Mouse (Mus musculus) kidney, adult 2 months (tissue): ENCODE data around the gene Fez1. TPM values are rescaled to one million over a fixed set of nuclear protein-coding genes. Genes with fewer than 3 reads are reported as not detected.
A peak's percentile ranks its signal among the peaks of the same experiment; 100 is the strongest.

Experiments
- DNase-seq: peaks from one replicate; pipeline ENCODE4 v3.0.0; 2021
- H3K27ac ChIP-seq: fragments of 200-500 bp; 2 replicates; pipeline ENCODE4 v1.5.1; 2012; ENCODE audit warnings: low read depth, low read length, control low read depth, inconsistent platforms; ENCODE audit not compliant: insufficient read depth
- H3K27me3 ChIP-seq: fragments of 200-500 bp; replicated peaks from 2 replicates; pipeline ENCODE4 v1.6.1; 2012; ENCODE audit warnings: mild to moderate bottlenecking, moderate library complexity, low read length, inconsistent platforms; ENCODE audit not compliant: control insufficient read depth, insufficient read depth
- H3K36me3 ChIP-seq: fragments of 200-500 bp; 2 replicates; pipeline ENCODE4 v1.6.1; 2012; ENCODE audit warnings: mild to moderate bottlenecking, moderate library complexity, low read length, inconsistent platforms; ENCODE audit not compliant: control insufficient read depth, insufficient read depth
- H3K4me1 ChIP-seq: fragments of 200-500 bp; 2 replicates; pipeline ENCODE4 v1.6.1; 2011; ENCODE audit warnings: low read length; ENCODE audit not compliant: control insufficient read depth, insufficient read depth
- H3K4me3 ChIP-seq: fragments of 200-500 bp; 2 replicates; pipeline ENCODE4 v1.5.1; 2011; ENCODE audit warnings: mild to moderate bottlenecking, low read depth, low read length, control low read depth; ENCODE audit not compliant: insufficient read depth
- CTCF ChIP-seq: fragments of 200-500 bp; conservative IDR thresholded peaks from 2 replicates; pipeline ENCODE4 v1.5.1; 2011; ENCODE audit warnings: low read depth, mild to moderate bottlenecking, control low read depth, low read length, moderate library complexity, mixed read lengths; ENCODE audit not compliant: insufficient read depth, insufficient read length
- POLR2A ChIP-seq: fragments of 200-500 bp; IDR thresholded peaks from one replicate; pipeline ENCODE4 v1.6.1; 2011; ENCODE audit warnings: low read depth, low read length, control low read depth
- WGBS: fragments of 180-500 bp; shearing (Covaris S2); methylation state at CpG from one replicate; pipeline ENCODE4 v1.1.7; 2018; 5-methylcytosine and 5-hydroxymethylcytosine counted together
- polyA plus RNA-seq: library from polyadenylated mRNA; depleted of rRNA; stranded (reverse); fragments of >200 nt; gene quantifications from 2 replicates; pipeline ENCODE4 v1.2.3, GENCODE M21; 2012; rRNA removed

The Fez1 gene
- polyA plus RNA-seq: 0.33 and 0.60 TPM in 2 replicates

GRCm38 (mm10) chr9:36821644-36822000 is at the start of gene Fez1:
Gene Fez1 (plus strand): TSS chr9:36821864.
- H3K4me1 ChIP-seq: no peaks in the 10 kb centered on the region
- no peak within 1 kb of the TSS for H3K27ac ChIP-seq
- no peaks in the 10 kb centered on the region for H3K27me3 ChIP-seq
- WGBS: 6% methylated on average over 8 of the region's 8 CpGs
- no peak for DNase-seq
- H3K4me3 ChIP-seq: no peak within 1 kb of the TSS
- no peaks in the 10 kb centered on the region for H3K36me3 ChIP-seq
- TF ChIP-seq POLR2A: no peak
- no peak for TF ChIP-seq CTCF

GRCm38 (mm10) chr9:36783921-36784320 is 37.7 kb upstream of the Fez1 start:
- no peaks in the 10 kb centered on the region for H3K27me3 ChIP-seq
- DNase-seq: no peak
- no peak overlapping the region for H3K27ac ChIP-seq
- WGBS: 74% methylated on average over 2 of the region's 2 CpGs
- peaks cover 15% of the 10 kb centered on the region for H3K36me3 ChIP-seq
- H3K4me1 ChIP-seq: no peaks in the 10 kb centered on the region
- H3K4me3 ChIP-seq: no peak overlapping the region
- TF ChIP-seq POLR2A (no peak), CTCF (no peak)

DNA sequence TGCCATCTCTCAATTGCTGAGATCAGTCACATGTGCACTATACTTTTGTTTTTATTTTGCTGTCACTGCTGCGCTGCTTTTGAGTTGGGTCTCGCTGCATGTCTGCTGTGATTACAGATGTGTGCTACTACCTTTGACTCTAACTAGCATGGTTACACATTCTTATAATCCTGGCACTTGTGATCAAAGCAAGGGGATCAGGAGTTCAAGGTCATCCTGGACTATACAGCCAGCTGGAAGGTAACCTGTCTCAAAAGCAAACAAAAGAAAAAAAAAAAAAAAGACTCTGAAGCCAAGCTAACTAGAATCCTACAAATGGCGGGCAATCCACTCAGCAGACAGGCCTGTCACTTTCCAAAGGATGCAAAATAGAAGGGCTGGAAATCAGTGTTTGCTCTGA is 29.5 kb upstream of the Fez1 start:
- DNase-seq: no peak
- TF ChIP-seq POLR2A: no peak
- no peak for TF ChIP-seq CTCF
- H3K4me1 ChIP-seq: peaks cover 7% of the 10 kb centered on the region
- no peak overlapping the region for H3K4me3 ChIP-seq
- H3K27me3 ChIP-seq: no peaks in the 10 kb centered on the region
- 86% methylated on average over 3 of the region's 3 CpGs for WGBS
- H3K36me3 ChIP-seq: peaks cover 12% of the 10 kb centered on the region
- H3K27ac ChIP-seq: no peak overlapping the region

DNA sequence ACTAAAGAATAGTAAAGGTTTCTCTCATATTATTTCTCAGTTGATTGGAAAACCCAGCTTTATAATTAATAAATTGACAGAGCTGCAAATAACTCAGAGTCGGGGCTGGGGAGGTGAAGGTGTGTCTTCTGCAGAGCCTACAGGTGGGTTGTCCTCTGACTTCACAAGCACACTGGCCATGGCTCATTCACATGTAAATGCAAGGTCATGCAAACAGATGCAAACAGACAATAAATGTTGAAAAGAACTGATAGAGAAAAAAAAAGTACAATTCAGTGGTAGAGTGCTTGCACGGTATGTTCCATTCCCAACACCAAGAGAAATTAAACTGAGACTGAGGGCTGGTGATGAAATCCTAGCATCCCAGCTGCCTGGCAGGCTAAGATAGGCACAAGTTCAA is 27.2 kb upstream of the Fez1 start:
- TF ChIP-seq CTCF (no peak), POLR2A (no peak)
- WGBS: 63% methylated on average over 2 of the region's 2 CpGs
- no peak for DNase-seq

DNA sequence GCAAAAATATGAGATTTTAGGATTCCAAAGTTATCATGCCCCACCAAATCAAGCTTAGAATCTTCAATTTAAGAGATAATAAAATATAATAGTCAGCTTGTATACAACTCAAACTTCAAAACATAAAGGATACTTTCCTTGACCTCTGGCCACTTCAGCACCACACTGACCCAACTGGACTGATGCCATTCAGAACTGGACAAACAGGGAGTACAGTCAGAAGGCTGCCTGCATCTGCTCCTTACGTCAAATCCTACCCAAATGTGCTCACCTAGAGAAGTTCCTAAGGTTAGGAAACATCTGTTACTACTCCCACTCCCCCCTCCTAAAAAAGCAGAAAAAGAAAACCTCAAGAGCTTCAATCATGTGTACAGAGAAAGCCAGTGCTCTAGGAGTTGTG is 26.1 kb upstream of the Fez1 start:
- 46% methylated on average over 1 of the region's 1 CpGs for WGBS
- H3K27ac ChIP-seq: no peak overlapping the region
- H3K27me3 ChIP-seq: no peaks in the 10 kb centered on the region
- peak; percentile 17 for DNase-seq
- H3K4me1 ChIP-seq: peaks cover 10% of the 10 kb centered on the region
- no peak overlapping the region for H3K4me3 ChIP-seq
- TF ChIP-seq CTCF: no peak
- TF ChIP-seq POLR2A: no peak
- peaks cover 7% of the 10 kb centered on the region for H3K36me3 ChIP-seq

More for the DNA sequence above, 27.2 kb upstream of the Fez1 start:
- Histone ChIP-seq H3K4me3 (no peak overlapping the region), H3K27me3 (no peaks in the 10 kb centered on the region), H3K27ac (no peak overlapping the region), H3K36me3 (peaks cover 11% of the 10 kb centered on the region), H3K4me1 (peaks cover 10% of the 10 kb centered on the region)

GRCm38 (mm10) chr9:36796224-36796623 is 25.4 kb upstream of the Fez1 start:
- TF ChIP-seq POLR2A (no peak), CTCF (no peak)
- H3K27me3 ChIP-seq: no peaks in the 10 kb centered on the region
- peaks cover 1% of the 10 kb centered on the region for H3K36me3 ChIP-seq
- H3K4me3 ChIP-seq: peak overlapping the region; percentile 96
- 0 out of 2 replicates have a peak overlapping the region, but pooled peaks have one; percentile 46 for H3K27ac ChIP-seq
- DNase-seq: no peak
- WGBS: 10% methylated on average over 5 of the region's 5 CpGs
- H3K4me1 ChIP-seq: peaks cover 10% of the 10 kb centered on the region

- no peaks in the 10 kb centered on the region; the same call in 1 of the 2 replicates for H3K36me3 ChIP-seq
- peak within 1 kb of the TSS; percentile 46 for H3K27ac ChIP-seq
- peak; percentile 97 for DNase-seq
- H3K4me1 ChIP-seq: peaks cover 10% of the 10 kb centered on the region
- no peaks in the 10 kb centered on the region for H3K27me3 ChIP-seq
- H3K4me3 ChIP-seq: peak within 1 kb of the TSS; percentile 96
- peak; percentile 46 for TF ChIP-seq POLR2A
- TF ChIP-seq CTCF: no peak
- WGBS: under 1% methylated on average over 66 of the region's 66 CpGs
These were observed 24.7 kb upstream of the Fez1 start, which contains the start of gene Ei24 for GRCm38 (mm10) chr9:36796781-36797555. Gene Ei24 (minus strand): TSS chr9:36797393.
